8 mouse cellular contexts compared by ENCODE assay signal in genomic region chr11:5629033-5629432, GRCm38 (mm10). TPM values are rescaled to one million over a fixed set of nuclear protein-coding genes. Genes with fewer than 3 reads are reported as not detected.
DNase-seq lines count a peak whose midpoint lies in the region; ATAC-seq and TF ChIP-seq lines count a peak whose summit lies in the region.

No protein-coding gene starts in this region.

- 28% methylated on average over 15 of the region's 15 CpGs for WGBS in embryonic facial prominence, embryonic 14.5 days
- 23% methylated on average over 15 of the region's 15 CpGs for WGBS in hindbrain, postnatal 0 days
- WGBS in limb, embryonic 14.5 days, result 25% methylated on average over 15 of the region's 15 CpGs

- TF ChIP-seq POLR2A in limb, embryonic 14.5 days (IDR thresholded peaks at IDR 0.05; ENCODE audit: borderline replicate concordance, extremely low read depth, insufficient read depth, insufficient read length), result no peak

- peak; percentile 86 for TF ChIP-seq CTCF in hindbrain, postnatal 0 days (IDR thresholded peaks at IDR 0.05; ENCODE audit: low read depth)

- H3K9ac ChIP-seq in embryonic facial prominence, embryonic 14.5 days (ENCODE audit: low read depth, low read length), result no peak overlapping the region
- H3K9ac ChIP-seq in hindbrain, postnatal 0 days (replicated peaks; ENCODE audit: low read length), result no peak overlapping the region
- H3K9ac ChIP-seq in limb, embryonic 14.5 days (ENCODE audit: low read depth, low read length, severe bottlenecking), result no peak overlapping the region

- H3K9me3 ChIP-seq in embryonic facial prominence, embryonic 14.5 days (ENCODE audit: control insufficient read depth, low read length), result no peaks in the 10 kb centered on the region
- no peaks in the 10 kb centered on the region for H3K9me3 ChIP-seq in hindbrain, postnatal 0 days (ENCODE audit: low read length)
- H3K9me3 ChIP-seq in limb, embryonic 14.5 days (ENCODE audit: control insufficient read depth, low read length), result no peaks in the 10 kb centered on the region

- no peak for ATAC-seq in embryonic facial prominence, embryonic 14.5 days (ENCODE audit: low read depth)
- no peak for ATAC-seq in hindbrain, postnatal 0 days
- ATAC-seq in limb, embryonic 14.5 days (ENCODE audit: low FRiP score, low read depth), result no peak

- no peak overlapping the region for H3K27ac ChIP-seq in embryonic facial prominence, embryonic 14.5 days (replicated peaks; ENCODE audit: low read depth, low read length)
- H3K27ac ChIP-seq in hindbrain, postnatal 0 days, result no peak overlapping the region
- no peak overlapping the region for H3K27ac ChIP-seq in limb, embryonic 14.5 days (replicated peaks; ENCODE audit: low read depth, low read length)

- H3K4me3 ChIP-seq in embryonic facial prominence, embryonic 14.5 days (ENCODE audit: low read depth, low read length), result no peak overlapping the region
- no peak overlapping the region for H3K4me3 ChIP-seq in hindbrain, postnatal 0 days (ENCODE audit: low read length)
- no peak overlapping the region for H3K4me3 ChIP-seq in limb, embryonic 14.5 days (replicated peaks; ENCODE audit: low read length)

- no peaks in the 10 kb centered on the region for H3K27me3 ChIP-seq in embryonic facial prominence, embryonic 14.5 days (replicated peaks; ENCODE audit: control insufficient read depth, insufficient read depth, low read length)
- H3K27me3 ChIP-seq in hindbrain, postnatal 0 days (ENCODE audit: insufficient read depth, low read length), result no peaks in the 10 kb centered on the region
- no peaks in the 10 kb centered on the region for H3K27me3 ChIP-seq in limb, embryonic 14.5 days (ENCODE audit: control insufficient read depth, insufficient read depth, low read length)

- DNase-seq in left cerebral cortex, adult 18-20 months (ENCODE audit: low spot score in 2 of 2), result peak; percentile 45 to 61
- no peak for DNase-seq in left cerebral cortex, adult 11 months (ENCODE audit: low spot score)
- DNase-seq in adrenal gland, postnatal 4 days (ENCODE audit: low spot score in 2 of 2), result peak; percentile 48 to 69
- DNase-seq in embryonic facial prominence, embryonic 14.5 days (ENCODE audit: low spot score), result peak; percentile 69
- DNase-seq in hindbrain, postnatal 0 days (ENCODE audit: low spot score), result peak; percentile 77
- DNase-seq in limb, embryonic 14.5 days (ENCODE audit: low spot score), result peak; percentile 64
- peak; percentile 66 for DNase-seq in ovary, postnatal 14 days (ENCODE audit: low spot score)
- DNase-seq in thymus, postnatal 14 days, result peak; percentile 85

- H3K36me3 ChIP-seq in embryonic facial prominence, embryonic 14.5 days (ENCODE audit: control insufficient read depth, insufficient read depth, low read length), result no peaks in the 10 kb centered on the region
- H3K36me3 ChIP-seq in hindbrain, postnatal 0 days (ENCODE audit: insufficient read depth, low read length), result no peaks in the 10 kb centered on the region
- H3K36me3 ChIP-seq in limb, embryonic 14.5 days (ENCODE audit: control insufficient read depth, insufficient read depth, low read length), result no peaks in the 10 kb centered on the region

- no peak overlapping the region for H3K4me2 ChIP-seq in embryonic facial prominence, embryonic 14.5 days (ENCODE audit: low read depth, low read length)
- H3K4me2 ChIP-seq in hindbrain, postnatal 0 days (ENCODE audit: low read depth, low read length), result no peak overlapping the region
- no peak overlapping the region for H3K4me2 ChIP-seq in limb, embryonic 14.5 days (replicated peaks; ENCODE audit: low read depth, low read length, severe bottlenecking)

- H3K4me1 ChIP-seq in embryonic facial prominence, embryonic 14.5 days (ENCODE audit: control insufficient read depth, insufficient read depth, low read length), result no peaks in the 10 kb centered on the region
- H3K4me1 ChIP-seq in hindbrain, postnatal 0 days (ENCODE audit: insufficient read depth, low read length), result no peaks in the 10 kb centered on the region
- H3K4me1 ChIP-seq in limb, embryonic 14.5 days (ENCODE audit: control insufficient read depth, insufficient read depth, low read length), result no peaks in the 10 kb centered on the region

RNA-seq across cellular contexts. Expression of gene Ankrd36, which starts 59.5 kb away (rescaled TPM):
- total RNA-seq in left cerebral cortex, adult 18-20 months (2021), result not detected
- not detected for total RNA-seq in adrenal gland, postnatal 4 days (2021)
- polyA plus RNA-seq in embryonic facial prominence, embryonic 14.5 days (2014; fragmentation: Nextera tagmentation; extraction: Ambion mirVana), result not detected in 2 replicates
- total RNA-seq in hindbrain, postnatal 0 days (2014; rRNA removed), result not detected in 2 replicates
- polyA plus RNA-seq in hindbrain, postnatal 0 days (2015; fragmentation: Nextera tagmentation; extraction: Ambion mirVana), result not detected in 2 replicates
- polyA plus RNA-seq in limb, embryonic 14.5 days (2012; rRNA removed), result 0.03 TPM in 1 of 2 replicates, not detected in the other
- polyA plus RNA-seq in limb, embryonic 14.5 days (2014; fragmentation: Nextera tagmentation; extraction: Ambion mirVana), result not detected in 2 replicates
